Mouse (Mus musculus) ES-Bruce4 (cell line): ENCODE measurements around the gene Blm. TPM values are rescaled to one million over a fixed set of nuclear protein-coding genes. Genes with fewer than 3 reads are reported as not detected.
"Not testable (repeated sequence)": the region's sequence is repeated elsewhere in the genome, so short reads cannot be mapped to it uniquely, and the experiment has no call there.

Source experiments
- H3K27ac ChIP-seq: 2 replicates; pipeline ENCODE4 v1.5.1; 2012; ENCODE audit warnings: low read length, inconsistent platforms; ENCODE audit not compliant: insufficient read depth
- H3K27me3 ChIP-seq: 2 replicates; pipeline ENCODE4 v1.6.1; 2012; ENCODE audit warnings: mild to moderate bottlenecking, low read length, inconsistent platforms; ENCODE audit not compliant: control insufficient read depth, poor library complexity, insufficient read depth, severe bottlenecking
- H3K36me3 ChIP-seq: 2 replicates; pipeline ENCODE4 v1.6.1; 2012; ENCODE audit warnings: inconsistent platforms, mild to moderate bottlenecking, low read length, moderate library complexity; ENCODE audit not compliant: control insufficient read depth, poor library complexity, insufficient read depth, severe bottlenecking
- H3K4me1 ChIP-seq: one replicate; pipeline ENCODE4 v1.8.1; 2011; ENCODE audit warnings: low read length; ENCODE audit not compliant: control insufficient read depth, insufficient read depth
- H3K4me3 ChIP-seq: 2 replicates; pipeline ENCODE4 v1.5.1; 2011; ENCODE audit warnings: low read depth, mild to moderate bottlenecking, low read length
- H3K9ac ChIP-seq: 2 replicates; pipeline ENCODE4 v1.6.1; 2012; ENCODE audit warnings: low read depth, mild to moderate bottlenecking, inconsistent platforms; ENCODE audit not compliant: poor library complexity, severe bottlenecking
- H3K9me3 ChIP-seq: replicated peaks from 2 replicates; pipeline ENCODE4 v1.6.1; 2012; ENCODE audit warnings: mild to moderate bottlenecking, low read length, inconsistent platforms; ENCODE audit not compliant: control insufficient read depth, poor library complexity, insufficient read depth, severe bottlenecking
- CTCF ChIP-seq: IDR thresholded peaks from one replicate; pipeline ENCODE4 v1.8.1; 2011; ENCODE audit warnings: low read depth, low read length
- EP300 ChIP-seq: IDR thresholded peaks from 2 replicates; pipeline ENCODE4 v1.6.1; 2011; ENCODE audit warnings: low read depth, low read length; ENCODE audit not compliant: insufficient read depth
- POLR2A ChIP-seq: IDR thresholded peaks from one replicate; pipeline ENCODE4 v1.8.1; 2011; ENCODE audit warnings: low read length; ENCODE audit not compliant: insufficient read depth
- polyA plus RNA-seq: library from polyadenylated mRNA; stranded (reverse); fragments of >200 nt; gene quantifications from 2 replicates; pipeline ENCODE4 v1.2.4, GENCODE M21; 2011; ENCODE audit warnings: low read depth; ENCODE audit not compliant: missing spikeins, insufficient read depth, insufficient read length

The Blm gene
- polyA plus RNA-seq, 1 experiment = 139 TPM

GRCm38 (mm10) chr7:80539581-80539980, 4.7 kb upstream of the Blm start:
- TF ChIP-seq EP300 (no peak), CTCF (no peak), POLR2A (no peak)
- H3K4me3 ChIP-seq = no peak overlapping the region

GRCm38 (mm10) chr7:80534291-80535008, 469 bp downstream of the Blm start:
- Histone ChIP-seq H3K27ac (peak overlapping the region; percentile 5; the same call in 1 of the 2 replicates), H3K4me1 (no peaks in the 10 kb centered on the region), H3K27me3 (no peaks in the 10 kb centered on the region), H3K4me3 (peak overlapping the region; percentile 95), H3K9ac (peak overlapping the region; percentile 82), H3K9me3 (no peaks in the 10 kb centered on the region), H3K36me3 (no peaks in the 10 kb centered on the region)
- TF ChIP-seq POLR2A (no peak), EP300 (no peak), CTCF (no peak)

More at GRCm38 (mm10) chr7:80539581-80539980, 4.7 kb upstream of the Blm start:
- peaks cover 5% of the 10 kb centered on the region for H3K4me1 ChIP-seq
- no peaks in the 10 kb centered on the region for H3K36me3 ChIP-seq
- no peaks in the 10 kb centered on the region for H3K9me3 ChIP-seq
- no peak overlapping the region for H3K9ac ChIP-seq
- H3K27ac ChIP-seq = 0 out of 2 replicates have a peak overlapping the region, but pooled peaks have one; percentile 13
- H3K27me3 ChIP-seq = no peaks in the 10 kb centered on the region

GRCm38 (mm10) chr7:80531087-80531486, 3.8 kb downstream of the Blm start:
- TF ChIP-seq CTCF (no peak), POLR2A (no peak), EP300 (no peak)
- no peak overlapping the region for H3K27ac ChIP-seq
- no peaks in the 10 kb centered on the region for H3K9me3 ChIP-seq
- no peak overlapping the region for H3K4me3 ChIP-seq
- no peak overlapping the region for H3K9ac ChIP-seq
- peaks cover 2% of the 10 kb centered on the region for H3K4me1 ChIP-seq
- H3K27me3 ChIP-seq = no peaks in the 10 kb centered on the region
- no peaks in the 10 kb centered on the region for H3K36me3 ChIP-seq

- Histone ChIP-seq H3K27me3 (no peaks in the 10 kb centered on the region), H3K36me3 (no peaks in the 10 kb centered on the region), H3K9ac (no peak overlapping the region), H3K27ac (no peak overlapping the region), H3K9me3 (no peaks in the 10 kb centered on the region), H3K4me3 (no peak overlapping the region), H3K4me1 (peaks cover 2% of the 10 kb centered on the region)
- TF ChIP-seq CTCF = no peak
- TF ChIP-seq POLR2A = no peak
- no peak for TF ChIP-seq EP300
These were observed 4.3 kb downstream of the Blm start for GRCm38 (mm10) chr7:80530646-80531045.

GRCm38 (mm10) chr7:80526698-80527097, 8.2 kb downstream of the Blm start:
- 0 out of 2 replicates have a peak overlapping the region, but pooled peaks have one; percentile 18 for H3K9ac ChIP-seq
- H3K36me3 ChIP-seq = peaks cover 4% of the 10 kb centered on the region
- H3K27ac ChIP-seq = no peak overlapping the region

GRCm38 (mm10) chr7:80512408-80513085, 22.4 kb downstream of the Blm start:
- Histone ChIP-seq H3K36me3 (peaks cover 37% of the 10 kb centered on the region), H3K9me3 (no peaks in the 10 kb centered on the region), H3K4me1 (peaks cover 2% of the 10 kb centered on the region), H3K27me3 (no peaks in the 10 kb centered on the region), H3K27ac (no peak overlapping the region), H3K4me3 (no peak overlapping the region), H3K9ac (no peak overlapping the region)
- no peak for TF ChIP-seq EP300
- no peak for TF ChIP-seq POLR2A
- TF ChIP-seq CTCF = no peak

More at GRCm38 (mm10) chr7:80526698-80527097, 8.2 kb downstream of the Blm start:
- no peaks in the 10 kb centered on the region for H3K9me3 ChIP-seq
- H3K4me3 ChIP-seq = no peak overlapping the region
- H3K4me1 ChIP-seq = peaks cover 2% of the 10 kb centered on the region
- H3K27me3 ChIP-seq = no peaks in the 10 kb centered on the region
- no peak for TF ChIP-seq EP300
- TF ChIP-seq CTCF = no peak
- no peak for TF ChIP-seq POLR2A

GRCm38 (mm10) chr7:80507697-80508096, 27.2 kb downstream of the Blm start:
- not testable (repeated sequence) for H3K4me1 ChIP-seq, H3K27ac ChIP-seq, H3K9me3 ChIP-seq, H3K9ac ChIP-seq, H3K4me3 ChIP-seq, H3K27me3 ChIP-seq
- peaks cover 54% of the 10 kb centered on the region for H3K36me3 ChIP-seq
